Mouse (Mus musculus): ENCODE data around the gene Chchd3.

DNA sequence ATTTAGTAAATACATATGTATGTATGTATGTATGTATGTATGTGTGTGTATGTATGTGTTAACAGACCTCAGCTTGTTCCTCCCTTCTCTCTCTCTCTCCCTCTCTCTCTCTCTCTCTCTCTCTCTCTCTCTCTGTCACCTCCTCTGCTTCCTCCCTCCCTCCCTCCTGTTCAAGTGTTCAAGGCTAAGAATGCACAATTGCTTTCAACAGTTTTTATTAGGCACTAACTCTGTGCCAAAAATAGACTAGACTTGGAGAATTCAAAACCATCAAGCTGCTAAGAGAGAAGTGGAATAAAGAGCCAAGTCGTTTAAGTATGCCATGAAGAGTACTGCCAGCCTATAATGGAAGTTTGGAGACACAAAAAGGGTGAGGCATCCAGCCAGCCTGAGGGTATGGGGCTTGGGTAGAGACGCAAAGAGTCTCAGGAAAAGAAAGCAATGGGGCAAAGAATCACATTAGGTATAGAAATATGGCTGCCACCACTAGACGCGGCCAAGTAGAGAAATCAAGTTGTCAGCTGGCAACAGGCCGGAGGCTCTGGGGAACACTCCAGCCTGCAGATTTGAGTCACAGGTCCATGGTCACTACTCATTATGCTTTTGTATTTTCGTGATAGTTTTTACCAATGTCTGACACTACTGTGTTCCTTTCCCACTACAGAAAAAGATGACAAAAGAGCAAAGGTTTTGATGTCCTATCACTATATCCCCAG lies 10.2 kb downstream of the Chchd3 start:
- no peak for TF ChIP-seq POLR2A (IDR thresholded peaks at IDR 0.05; ENCODE audit: borderline replicate concordance, control insufficient read depth, low read depth, low read length)
- TF ChIP-seq CTCF (IDR thresholded peaks at IDR 0.05; ENCODE audit: control insufficient read depth, insufficient read depth, low read length): no peak
